Mouse (Mus musculus): Measurements from ENCODE around the gene Gart.

Gart gene

DNA sequence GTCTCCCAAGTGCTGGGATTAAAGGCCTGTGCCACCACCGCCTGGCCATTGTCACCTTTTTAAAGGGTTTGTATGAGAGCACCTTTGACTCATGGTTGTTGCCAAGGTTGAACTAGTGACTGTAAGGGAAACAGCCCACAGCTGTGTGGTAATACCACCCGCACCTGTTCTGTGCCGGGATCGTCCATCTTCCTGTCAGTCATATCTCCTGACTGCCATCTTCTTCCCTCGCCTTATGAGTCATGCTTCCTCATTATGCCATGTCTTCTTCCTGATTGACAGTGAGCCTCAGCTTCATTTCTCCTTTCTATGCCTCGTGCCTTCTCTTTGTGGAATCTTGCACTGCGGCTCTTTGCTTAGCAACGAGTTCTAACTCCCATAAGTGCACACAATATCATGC lies 39.8 kb downstream of the Gart start:
- DNase-seq (ENCODE audit: low spot score): no peak

DNA sequence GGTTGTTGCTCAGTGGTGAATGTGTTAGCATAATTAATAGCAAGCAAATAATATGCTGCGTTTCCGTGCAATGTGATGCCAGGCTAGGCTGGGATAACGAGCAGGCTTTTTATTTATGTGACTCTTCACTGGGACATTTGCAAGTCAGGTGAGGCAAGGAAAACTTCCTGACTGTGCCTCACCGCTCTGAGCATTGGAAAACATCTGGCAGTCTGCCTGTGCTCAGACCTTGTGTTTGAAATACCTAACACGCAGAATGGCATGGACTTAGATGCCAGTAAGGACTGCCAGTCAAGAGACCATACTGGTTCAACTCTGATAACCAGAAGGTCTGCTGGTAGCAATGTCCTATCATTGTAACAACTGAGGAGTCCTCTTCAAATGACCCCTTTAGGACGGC lies 41.6 kb downstream of the Gart start:
- DNase-seq (ENCODE audit: low spot score): no peak

DNA sequence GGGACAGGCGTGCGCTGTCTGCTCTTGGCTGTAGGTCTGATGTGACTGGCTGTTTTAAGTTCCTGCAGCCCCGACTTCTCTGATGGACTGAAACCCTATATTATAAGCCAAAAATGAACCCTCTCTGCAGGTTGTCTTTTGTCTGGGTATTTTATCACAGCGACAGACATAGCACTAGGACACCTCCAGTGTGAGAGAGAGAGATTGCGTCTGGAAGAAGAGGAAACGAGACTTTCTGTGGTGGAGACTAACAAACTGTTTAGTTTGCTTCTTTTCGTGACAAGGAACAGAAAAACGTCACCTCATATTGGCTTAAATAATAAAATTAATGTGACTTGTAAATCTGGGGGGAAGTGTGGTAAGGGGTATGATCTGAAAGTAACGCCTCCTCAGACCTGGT lies 45.1 kb downstream of the Gart start:
- no peak for DNase-seq (ENCODE audit: low spot score)

DNA sequence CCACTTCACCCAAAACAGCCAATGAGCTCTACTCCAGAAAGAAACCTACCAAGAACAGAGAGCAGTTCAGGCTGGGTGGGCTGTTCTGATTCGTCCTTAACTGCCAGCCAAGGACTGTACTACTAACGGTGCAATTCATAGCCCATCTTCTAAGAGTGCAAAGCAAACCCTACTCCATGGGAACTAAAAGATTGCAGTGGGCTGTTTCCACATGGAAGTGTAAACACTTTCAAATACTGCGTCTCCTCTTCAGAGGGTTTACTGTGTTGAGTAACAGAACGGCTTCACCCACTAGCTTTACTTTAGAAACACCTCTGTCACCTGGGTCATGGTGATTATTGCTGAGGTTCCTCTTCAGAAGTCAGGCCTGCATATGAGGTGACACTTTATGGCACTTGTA lies 45.7 kb downstream of the Gart start:
- no peak for DNase-seq (ENCODE audit: low spot score)

DNA sequence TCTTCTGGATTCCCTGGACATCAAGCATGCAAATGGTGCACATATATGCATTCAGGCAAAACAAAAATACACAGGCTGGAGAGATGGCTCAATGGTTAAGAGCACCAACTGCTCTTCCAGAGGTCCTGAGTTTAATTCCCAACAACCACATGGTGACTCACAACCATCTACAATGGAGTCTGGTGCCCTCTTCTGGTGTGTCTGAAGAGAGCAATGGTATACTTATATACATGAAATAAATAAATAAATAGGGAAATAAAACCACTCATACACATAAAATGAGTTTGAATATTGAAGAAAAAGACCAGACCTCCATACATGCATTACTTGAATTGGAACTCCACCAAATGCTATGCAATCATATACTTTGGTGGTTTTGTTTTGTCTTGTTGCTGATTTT lies 47.5 kb downstream of the Gart start:
- DNase-seq (ENCODE audit: low spot score): no peak

DNA sequence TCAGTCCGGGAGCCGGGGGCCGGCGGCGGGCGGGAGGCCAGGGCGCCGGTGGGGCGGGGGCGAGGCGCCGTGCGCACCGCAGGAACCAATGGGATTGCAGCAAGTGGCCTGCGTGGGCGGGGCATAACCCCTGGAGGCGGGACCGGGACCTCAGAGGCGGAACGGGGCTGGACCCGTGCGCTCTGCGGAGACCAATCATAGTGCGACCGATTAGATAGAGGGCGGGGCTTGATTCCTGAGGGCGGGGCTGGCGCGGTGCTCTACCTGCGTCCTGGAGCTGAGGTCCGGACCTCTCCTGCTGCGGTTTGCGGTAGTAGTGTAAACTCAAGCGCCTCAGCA lies 49.1 kb downstream of the Gart start, which contains the start of gene Tmem50b:
Gene Tmem50b, minus strand, starts transcription at position 129 of the 339 bp plus-strand sequence.
- peak; percentile 98 for DNase-seq (ENCODE audit: low spot score)

DNA sequence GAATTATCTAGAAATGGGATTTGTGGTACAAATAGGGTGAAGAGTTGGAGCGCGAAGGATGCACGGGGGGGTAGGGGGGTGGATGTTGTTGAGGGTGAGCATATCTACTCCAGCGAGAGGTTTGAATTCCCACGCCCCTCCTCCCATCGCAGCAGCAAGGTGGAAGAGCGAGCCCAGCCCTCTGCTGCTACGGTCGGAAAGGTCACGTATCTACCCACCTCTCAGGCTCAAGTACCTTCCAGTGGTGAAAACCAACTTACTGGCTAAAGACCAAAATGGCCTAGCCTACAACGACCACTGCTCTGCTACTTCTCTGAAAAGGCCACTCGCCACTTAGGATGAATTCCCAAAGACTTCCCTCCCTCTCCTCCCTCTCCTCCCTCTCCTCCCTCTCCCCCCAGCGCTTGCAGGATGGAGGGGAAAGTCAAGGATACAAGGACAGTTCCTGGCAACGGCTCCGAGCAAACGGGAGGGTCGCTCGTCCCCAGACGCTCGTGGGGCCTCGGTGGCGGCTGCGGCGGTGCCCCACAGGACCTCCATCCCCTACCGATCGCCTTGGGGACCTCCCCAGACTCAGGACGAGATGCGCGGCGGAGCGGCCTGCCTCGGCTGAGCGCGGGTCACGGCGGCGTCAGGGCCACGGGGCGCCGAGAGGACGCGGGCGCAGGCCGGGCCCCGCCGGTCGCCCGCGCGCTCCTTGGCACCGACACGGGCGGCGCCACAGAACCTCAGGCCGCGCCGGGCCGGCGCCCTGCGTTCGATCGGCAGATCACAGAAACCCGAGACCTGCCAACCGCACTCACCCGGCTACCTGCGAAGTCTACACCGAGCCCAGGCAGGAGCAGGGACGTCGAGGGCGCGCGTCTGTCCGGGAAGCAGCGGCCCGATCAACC lies 49.7 kb downstream of the Gart start:
- peak; percentile 40 for DNase-seq (ENCODE audit: low spot score)

DNA sequence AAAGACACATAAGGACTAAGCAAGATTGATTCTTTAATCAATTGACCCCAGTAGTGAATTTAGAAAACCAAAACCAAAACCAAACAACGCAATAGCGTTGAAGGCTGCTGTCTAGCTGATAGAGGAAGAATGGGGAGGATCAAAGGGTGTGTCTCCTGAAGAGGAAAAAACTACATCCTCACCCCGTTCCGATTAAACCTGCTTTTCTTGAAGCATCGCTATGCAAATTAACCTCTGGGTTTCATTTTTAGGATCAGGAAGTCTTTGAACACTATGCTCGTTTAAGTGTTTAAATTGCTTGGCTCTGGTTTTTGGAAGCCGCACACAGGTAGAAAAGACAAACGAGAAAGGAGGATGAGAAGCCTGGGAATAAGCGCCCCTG lies 50.4 kb downstream of the Gart start:
- peak; percentile 63 for DNase-seq (ENCODE audit: low spot score)

DNA sequence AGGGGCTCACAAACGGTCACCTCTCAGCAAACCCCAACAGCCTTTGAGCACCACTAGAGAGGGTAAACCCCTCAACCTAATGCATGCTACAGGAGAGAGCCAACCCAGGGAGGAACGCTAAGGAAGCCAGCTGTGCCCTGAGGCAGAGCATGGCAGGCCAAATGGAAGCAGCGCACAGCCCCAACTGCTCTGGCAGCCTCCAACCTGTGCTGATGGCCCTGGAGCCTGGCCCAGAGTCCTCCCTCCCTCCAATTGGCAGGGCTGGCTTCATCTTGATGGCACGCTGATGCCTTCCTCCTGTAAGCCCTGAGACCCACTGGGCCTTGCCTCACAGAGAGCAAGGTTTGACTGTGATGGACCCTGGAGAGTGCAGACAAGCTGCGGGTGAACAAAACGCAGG lies 51.7 kb downstream of the Gart start:
- no peak for DNase-seq (ENCODE audit: low spot score)

DNA sequence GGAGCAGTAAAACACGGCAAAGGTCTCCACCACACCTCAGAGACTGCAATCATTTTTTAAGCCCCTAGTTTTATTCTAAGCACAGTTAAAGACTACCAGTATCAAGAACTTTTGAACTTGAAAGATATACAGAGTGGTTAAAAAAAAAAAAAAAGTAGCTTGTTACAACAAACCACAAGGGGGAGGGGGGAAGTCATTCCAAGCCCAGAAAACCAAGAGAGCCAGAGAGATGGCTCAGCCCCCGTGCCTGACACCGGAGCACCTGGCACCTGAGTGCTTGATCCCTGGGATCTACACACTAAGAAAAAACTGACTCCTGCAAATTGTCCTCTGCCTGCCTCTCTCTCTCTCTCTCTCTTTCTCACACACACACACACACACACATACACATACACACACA lies 53.5 kb downstream of the Gart start:
- no peak for DNase-seq (ENCODE audit: low spot score)

DNA sequence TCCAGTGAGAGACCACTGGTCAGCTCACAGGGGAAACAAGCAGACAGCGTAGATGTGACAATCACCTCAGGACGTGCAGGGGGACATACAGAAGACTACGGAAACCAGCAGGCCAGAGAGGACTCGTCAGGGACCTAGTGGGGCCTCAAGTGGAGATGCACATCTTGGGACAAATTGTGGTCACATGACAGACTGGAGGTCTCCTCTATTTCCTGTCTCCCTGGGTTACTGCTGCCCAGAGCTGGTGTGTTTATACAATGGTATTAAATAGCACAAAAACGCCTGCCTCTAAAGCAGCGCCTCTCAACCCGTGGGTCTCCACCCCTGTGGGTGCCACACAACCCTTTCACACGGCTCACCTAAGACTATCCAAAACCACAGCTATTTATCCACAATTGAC lies 54.6 kb downstream of the Gart start:
- no peak for DNase-seq (ENCODE audit: low spot score)

DNA sequence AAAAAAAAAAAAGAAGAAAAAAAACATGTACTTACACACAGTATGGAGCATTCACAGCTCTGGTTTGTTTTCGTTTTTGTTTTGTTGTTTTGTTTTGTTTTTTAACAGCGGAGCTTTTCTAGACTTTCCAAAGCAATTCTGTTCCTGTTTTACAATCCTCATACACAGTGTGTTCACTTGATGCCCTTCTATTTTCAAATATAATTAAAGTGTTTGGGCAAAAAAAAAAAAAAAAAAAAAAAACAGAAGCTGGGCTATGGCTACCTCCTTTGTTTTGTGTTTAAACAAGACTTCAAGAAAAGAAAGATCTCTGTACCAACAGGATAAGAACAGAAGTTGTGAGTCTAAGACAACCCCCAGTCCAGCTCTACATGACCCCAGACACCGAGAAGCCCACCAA lies 58.0 kb downstream of the Gart start:
- DNase-seq (ENCODE audit: low spot score): no peak

DNA sequence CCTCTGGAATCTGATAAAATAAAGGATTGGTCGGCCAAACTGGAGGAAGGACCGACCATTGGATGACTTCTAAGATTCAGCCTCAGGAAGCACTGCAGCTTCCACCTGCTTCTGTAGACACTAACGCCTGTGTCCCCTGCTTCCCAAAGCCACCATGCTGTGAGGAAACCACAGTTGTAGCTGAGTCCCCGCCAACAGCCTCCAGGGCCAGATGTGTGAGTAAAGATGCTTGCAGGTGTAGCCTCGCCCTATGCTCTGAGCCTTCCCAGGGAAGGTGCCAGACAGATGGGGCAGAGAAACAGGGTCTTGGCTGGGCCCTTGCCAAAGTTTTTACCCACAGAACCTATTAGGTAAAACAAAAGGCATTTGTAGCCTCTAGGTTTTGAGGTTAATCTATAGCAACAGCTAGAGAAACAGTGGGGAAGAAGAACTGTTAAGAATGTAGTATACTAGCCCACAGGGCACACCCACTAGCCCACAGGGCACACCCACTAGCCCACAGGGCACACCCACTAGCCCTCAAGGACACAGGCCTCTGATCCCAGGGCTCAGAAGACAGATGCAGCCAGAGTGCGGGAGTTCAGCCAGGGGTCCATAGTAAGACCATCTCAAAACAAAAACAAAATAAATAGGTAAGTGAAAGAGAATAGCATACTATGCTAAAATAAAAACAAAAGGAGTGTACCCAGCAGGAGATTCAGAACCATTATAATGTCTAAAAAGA lies 58.9 kb downstream of the Gart start:
- DNase-seq (ENCODE audit: low spot score): no peak

DNA sequence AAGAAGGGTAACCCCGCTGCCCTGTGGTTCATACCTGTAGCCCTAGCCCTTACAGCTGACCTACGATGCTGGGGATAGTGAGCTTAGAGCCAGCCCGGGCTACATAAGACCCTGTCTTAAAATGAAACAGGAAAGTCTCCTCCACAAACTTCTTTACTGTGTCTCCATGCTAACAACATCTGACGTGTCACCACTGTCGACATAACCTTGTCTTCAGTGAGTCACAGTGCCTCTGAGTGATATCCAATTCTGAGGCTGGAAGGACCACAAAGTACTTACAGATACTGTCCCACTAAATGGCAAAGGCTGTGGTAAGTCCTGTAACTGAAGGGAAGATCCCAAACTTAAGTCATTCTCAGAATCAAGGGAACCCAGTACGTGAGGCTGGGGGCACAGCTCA lies 60.5 kb downstream of the Gart start:
- no peak for DNase-seq (ENCODE audit: low spot score)

DNA sequence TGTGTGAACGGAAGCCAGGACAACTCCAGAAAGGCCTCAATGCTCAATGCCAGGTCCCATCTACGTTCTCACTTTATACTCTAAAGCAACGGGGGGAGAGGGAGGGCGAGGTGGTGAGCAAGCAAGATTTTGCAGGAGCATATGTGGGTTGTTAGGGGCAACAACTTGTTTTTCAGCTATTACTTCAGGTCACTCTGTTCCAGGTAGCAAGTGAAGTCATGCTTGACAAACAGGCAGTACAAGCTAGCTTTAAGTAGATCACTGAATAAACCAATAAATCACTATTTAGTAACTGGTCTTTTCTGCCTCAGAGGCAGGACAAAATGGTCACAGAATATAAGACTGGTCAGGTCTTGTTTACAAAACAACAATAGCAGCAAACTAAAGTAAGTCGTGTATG lies 61.1 kb downstream of the Gart start:
- no peak for DNase-seq (ENCODE audit: low spot score)

DNA sequence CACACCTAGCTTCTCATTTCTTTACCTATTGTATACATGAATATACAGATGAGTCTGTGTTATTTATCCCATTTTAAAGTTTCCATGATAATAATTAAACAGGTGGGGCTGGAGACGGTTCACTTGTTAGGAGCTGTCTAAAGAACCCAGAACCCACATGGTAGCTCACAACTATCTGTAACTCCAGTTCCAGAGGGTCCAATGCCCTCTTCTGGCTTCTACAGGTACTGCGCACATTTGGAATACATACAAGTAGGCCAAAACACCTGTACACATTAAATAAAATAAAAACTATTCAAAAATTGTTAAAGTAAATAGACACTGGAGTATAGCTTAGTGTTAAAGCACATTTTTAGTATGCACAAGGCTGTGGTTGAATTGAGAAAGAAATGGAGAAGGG lies 64.4 kb downstream of the Gart start:
- DNase-seq (ENCODE audit: low spot score): peak; percentile 51

DNA sequence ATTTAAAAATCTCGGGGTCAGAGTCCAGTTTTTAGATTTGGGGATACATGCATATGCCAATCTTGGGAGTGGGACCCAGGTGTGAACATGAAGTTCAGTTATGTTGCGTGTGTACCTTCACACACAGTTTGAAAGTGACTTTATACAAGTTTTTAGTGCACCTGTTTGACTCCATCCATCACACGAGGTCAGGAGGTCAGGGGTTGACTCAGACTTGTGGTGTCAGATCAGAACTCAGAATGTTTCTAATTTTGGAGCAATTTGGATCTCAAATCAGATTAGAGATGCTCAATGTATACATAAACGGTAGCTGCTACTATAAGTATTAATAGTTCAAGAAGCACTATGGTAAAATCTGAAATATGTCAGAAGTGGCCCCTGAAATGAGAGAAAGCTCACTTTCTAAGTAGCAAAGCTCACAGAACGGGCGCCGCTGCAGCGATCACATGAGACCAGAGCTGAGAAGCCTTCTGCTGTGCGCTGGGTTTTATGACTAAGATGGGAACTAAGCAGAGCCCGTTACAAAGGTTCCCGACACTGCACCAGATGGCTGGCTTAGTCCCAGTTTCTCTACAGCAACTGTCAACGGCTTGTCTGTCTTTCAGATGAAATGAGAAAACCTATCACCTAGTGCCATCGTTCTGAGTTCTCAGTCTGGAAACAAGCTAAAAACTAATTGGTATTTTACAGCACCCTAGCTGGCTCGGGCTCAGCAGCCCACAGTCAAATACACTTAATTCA lies 67.6 kb downstream of the Gart start:
- DNase-seq (ENCODE audit: low spot score): no peak

DNA sequence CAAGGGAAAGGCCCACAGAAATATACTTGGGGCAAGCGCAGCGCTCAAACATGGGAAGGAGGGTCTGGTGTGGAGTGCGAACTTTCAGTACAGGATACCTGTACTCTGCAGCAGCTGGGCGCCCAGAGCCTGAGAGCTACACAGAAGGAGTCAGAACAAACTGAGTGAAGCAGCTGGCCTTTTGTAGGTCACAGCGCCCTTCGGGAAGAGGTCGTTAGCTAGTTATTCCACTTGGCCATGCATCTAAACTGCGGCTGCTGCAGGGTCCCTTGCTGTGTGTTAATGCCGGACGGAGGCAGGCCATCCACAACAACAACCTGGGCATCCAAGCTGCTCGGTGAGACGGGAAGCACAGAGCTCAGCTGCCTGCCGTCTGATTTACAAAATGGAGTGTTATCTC lies 71.6 kb downstream of the Gart start:
- no peak for DNase-seq (ENCODE audit: low spot score)
